Mouse (Mus musculus) heart, postnatal 0 days (tissue): ENCODE measurements around the gene Rubcn.

Experiments used
- CTCF ChIP-seq: IDR thresholded peaks from 2 replicates; pipeline ENCODE4 v1.5.1; 2016; ENCODE audit warnings: antibody characterized with exemption, control low read depth, low read depth
- EP300 ChIP-seq: IDR thresholded peaks from 2 replicates; pipeline ENCODE4 v1.6.1; 2016; ENCODE audit warnings: antibody characterized with exemption, low read depth

DNA sequence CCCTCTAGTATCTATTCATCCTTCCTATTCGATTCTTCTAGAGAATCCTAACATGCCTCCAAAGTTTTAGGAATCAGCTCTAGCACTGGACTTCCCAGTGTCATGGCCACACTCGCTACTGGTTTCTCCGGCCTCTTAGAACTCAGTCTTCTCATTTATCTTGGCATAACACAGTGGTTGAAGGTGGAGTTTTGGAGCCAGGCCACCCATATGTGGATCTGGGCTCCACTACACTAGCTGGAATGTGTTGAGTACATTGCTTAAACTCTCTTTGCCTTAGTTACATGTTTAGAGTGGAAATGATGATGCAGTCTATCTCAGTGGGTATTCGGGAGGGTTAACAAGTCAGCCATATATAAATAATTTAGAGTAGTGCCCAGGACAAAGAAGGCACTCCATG is 59.5 kb downstream of the Rubcn start:
- TF ChIP-seq CTCF = no peak
- TF ChIP-seq EP300 = no peak
